In genomic region chr12:40218430-40218945, GRCm38 (mm10) we compare ENCODE assay signal across 21 mouse cellular contexts. TPM values are rescaled to one million over a fixed set of nuclear protein-coding genes. Genes with fewer than 3 reads are reported as not detected.
"Had no signal": no experiment of that assay in that cellular context is flagged by ENCODE, and none has a peak within 500 bp of the region (broad histone marks: within the 10 kb centered on the region; RNA-seq: fewer than 3 reads in every experiment).

No protein-coding gene starts in this region.

- H3K4me3 ChIP-seq: kidney, embryonic 15.5 days; limb, embryonic 12.5 days; limb, embryonic 15.5 days; liver, embryonic 12.5 days; liver, embryonic 15.5 days; megakaryocyte, embryonic 14.5 days; midbrain, embryonic 10.5 days; neural tube, embryonic 13.5 days; stomach, embryonic 15.5 days had no signal

- H3K9ac ChIP-seq: kidney, embryonic 15.5 days; limb, embryonic 12.5 days; limb, embryonic 15.5 days; liver, embryonic 12.5 days; liver, embryonic 15.5 days; neural tube, embryonic 13.5 days; stomach, embryonic 15.5 days had no signal

- DNase-seq: kidney, adult 18-20 months; kidney, postnatal 14 days; left cerebral cortex, postnatal 4 days; lung, adult 2 months; lung, postnatal 36 days; midbrain, embryonic 14.5 days; retina, postnatal 1 day; right cerebral cortex, postnatal 25 days; spleen, adult 18-20 months; thymus, postnatal 25 days had no signal

- H3K27ac ChIP-seq: kidney, embryonic 15.5 days; limb, embryonic 12.5 days; limb, embryonic 15.5 days; liver, embryonic 12.5 days; liver, embryonic 15.5 days; midbrain, embryonic 10.5 days; neural tube, embryonic 13.5 days; stomach, embryonic 15.5 days had no signal

- H3K27me3 ChIP-seq: kidney, embryonic 15.5 days; limb, embryonic 12.5 days; limb, embryonic 15.5 days; liver, embryonic 12.5 days; liver, embryonic 15.5 days; megakaryocyte, embryonic 14.5 days; neural tube, embryonic 13.5 days; stomach, embryonic 15.5 days had no signal

- H3K9me3 ChIP-seq: kidney, embryonic 15.5 days; limb, embryonic 12.5 days; limb, embryonic 15.5 days; liver, embryonic 12.5 days; liver, embryonic 15.5 days; megakaryocyte, embryonic 14.5 days; midbrain, embryonic 10.5 days; neural tube, embryonic 13.5 days; stomach, embryonic 15.5 days had no signal

- H3K4me2 ChIP-seq: kidney, embryonic 15.5 days; limb, embryonic 12.5 days; limb, embryonic 15.5 days; liver, embryonic 12.5 days; liver, embryonic 15.5 days; neural tube, embryonic 13.5 days; stomach, embryonic 15.5 days had no signal

- ATAC-seq: intestine, embryonic 16.5 days; liver, embryonic 12.5 days had no signal

RNA-seq across cellular contexts. Expression of gene Lsmem1, which starts 19.2 kb away (rescaled TPM):
- polyA plus RNA-seq: intestine, embryonic 16.5 days; large intestine, adult 2 months; liver, embryonic 12.5 days; midbrain, embryonic 10.5 days; midbrain, embryonic 14.5 days had no signal
